Mouse (Mus musculus) hindbrain, embryonic 10.5 days (tissue): Measurements from ENCODE around the gene Clca3a1. TPM values are rescaled to one million over a fixed set of nuclear protein-coding genes. Genes with fewer than 3 reads are reported as not detected.
A peak's percentile ranks its signal among the peaks of the same experiment; 100 is the strongest.

Experiments used
- DNase-seq: peaks from one replicate; pipeline ENCODE4 v3.0.0-alpha.2; 2017; ENCODE audit warnings: low spot score
- H3K27ac ChIP-seq: fragments of 300-500 bp; sonication (generic); 2 replicates; pipeline ENCODE4 v1.5.1; 2016; ENCODE audit warnings: mild to moderate bottlenecking, moderate library complexity
- H3K27me3 ChIP-seq: fragments of 300-500 bp; sonication (generic); 2 replicates; pipeline ENCODE4 v1.6.1; 2016; ENCODE audit warnings: mild to moderate bottlenecking; ENCODE audit not compliant: poor library complexity, insufficient read depth, severe bottlenecking
- H3K36me3 ChIP-seq: fragments of 300-500 bp; sonication (generic); 2 replicates; pipeline ENCODE4 v1.6.1; 2016; ENCODE audit warnings: mild to moderate bottlenecking, moderate library complexity
- H3K4me1 ChIP-seq: fragments of 300-500 bp; sonication (generic); replicated peaks from 2 replicates; pipeline ENCODE4 v1.6.1; 2016; ENCODE audit warnings: mild to moderate bottlenecking
- H3K4me3 ChIP-seq: fragments of 300-500 bp; sonication (generic); 2 replicates; pipeline ENCODE4 v1.5.1; 2016; ENCODE audit warnings: mild to moderate bottlenecking, moderate library complexity
- H3K9me3 ChIP-seq: fragments of 300-500 bp; sonication (generic); 2 replicates; pipeline ENCODE4 v1.6.1; 2016; ENCODE audit warnings: mild to moderate bottlenecking, moderate library complexity
- WGBS: fragments of 180-500 bp; shearing (Covaris S2); methylation state at CpG from one replicate; pipeline ENCODE4 v1.1.7; 2016; 5-methylcytosine and 5-hydroxymethylcytosine counted together
- polyA plus RNA-seq: library from polyadenylated mRNA; unstranded; fragments of >200 nt; fragmentation: Nextera tagmentation; extraction: Ambion mirVana; gene quantifications from 2 replicates; pipeline ENCODE4 v1.2.1, GENCODE M21; 2016

The Clca3a1 gene
- polyA plus RNA-seq, 1 experiment from 2014 or later, result not detected

DNA sequence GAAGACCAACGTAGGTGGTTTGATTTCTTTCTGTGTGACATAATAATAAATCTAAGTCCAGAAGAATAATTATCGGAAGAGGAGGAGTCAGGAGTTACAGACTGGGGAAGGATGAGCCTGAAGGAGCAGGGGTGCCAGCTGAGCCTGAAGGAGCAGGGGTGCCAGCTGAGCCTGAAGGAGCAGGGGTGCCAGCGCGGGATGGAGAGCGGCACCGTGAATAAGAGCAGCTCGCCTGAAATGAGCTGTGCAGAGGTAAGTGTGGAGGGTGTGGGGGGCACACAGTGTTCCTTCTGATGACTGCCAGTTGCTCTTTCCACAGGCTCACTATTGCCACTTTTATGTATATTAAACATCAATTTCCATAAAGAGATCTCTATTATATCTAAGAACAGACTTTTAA is 45.7 kb downstream of the Clca3a1 start:
- Histone ChIP-seq H3K4me1 (peaks cover 26% of the 10 kb centered on the region), H3K4me3 (no peak overlapping the region), H3K27me3 (no peaks in the 10 kb centered on the region), H3K27ac (no peak overlapping the region), H3K36me3 (peaks cover 33% of the 10 kb centered on the region), H3K9me3 (no peaks in the 10 kb centered on the region)
- no peak for DNase-seq
- 88% methylated on average over 7 of the region's 7 CpGs for WGBS

DNA sequence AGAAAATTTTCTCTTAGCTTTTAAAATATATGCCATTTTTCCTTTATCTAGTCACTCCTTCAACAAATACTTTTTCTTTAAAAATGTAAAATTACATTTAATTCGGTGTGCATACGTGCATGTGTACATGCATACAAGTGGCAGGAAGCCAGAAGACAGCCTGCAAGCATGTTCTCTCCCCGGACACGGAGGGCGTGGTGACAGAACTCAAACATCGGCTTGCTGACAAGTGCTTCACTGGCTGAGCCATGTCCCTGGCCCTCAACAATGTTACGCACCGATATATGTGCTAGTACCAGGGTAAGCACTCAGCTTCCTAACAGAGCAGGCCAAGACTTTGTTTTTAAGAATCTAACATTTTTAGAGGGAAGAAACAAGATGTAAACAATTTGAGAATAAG is 46.2 kb downstream of the Clca3a1 start:
- Histone ChIP-seq H3K4me3 (no peak overlapping the region), H3K27ac (no peak overlapping the region), H3K27me3 (no peaks in the 10 kb centered on the region), H3K4me1 (peaks cover 26% of the 10 kb centered on the region), H3K36me3 (peaks cover 37% of the 10 kb centered on the region), H3K9me3 (no peaks in the 10 kb centered on the region)
- 93% methylated on average over 8 of the region's 8 CpGs for WGBS
- no peak for DNase-seq

DNA sequence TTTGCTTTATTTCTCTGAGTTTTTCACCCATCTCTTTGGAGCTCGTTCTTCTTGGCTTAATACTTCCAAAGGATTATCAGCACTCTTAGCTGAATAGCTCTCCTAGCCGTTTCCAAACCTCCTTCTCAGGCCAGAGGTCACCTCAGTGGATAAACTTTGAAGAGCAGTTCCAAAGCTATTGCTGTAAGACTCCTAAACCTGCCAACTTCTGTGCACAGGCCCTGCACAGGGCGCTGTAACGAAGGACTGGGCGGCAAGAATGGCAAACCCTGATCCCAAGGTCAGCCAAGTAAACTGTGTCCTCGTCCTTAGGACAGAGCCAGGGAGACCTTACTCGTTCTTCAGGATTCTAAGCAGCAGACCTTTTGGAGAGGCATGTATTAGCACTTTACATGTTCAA is 46.7 kb downstream of the Clca3a1 start:
- H3K36me3 ChIP-seq, result peaks cover 40% of the 10 kb centered on the region
- WGBS, result 82% methylated on average over 7 of the region's 7 CpGs
- no peak overlapping the region for H3K4me3 ChIP-seq
- no peak for DNase-seq
- H3K27ac ChIP-seq, result no peak overlapping the region
- no peaks in the 10 kb centered on the region for H3K27me3 ChIP-seq
- no peaks in the 10 kb centered on the region for H3K9me3 ChIP-seq
- peaks cover 23% of the 10 kb centered on the region for H3K4me1 ChIP-seq

DNA sequence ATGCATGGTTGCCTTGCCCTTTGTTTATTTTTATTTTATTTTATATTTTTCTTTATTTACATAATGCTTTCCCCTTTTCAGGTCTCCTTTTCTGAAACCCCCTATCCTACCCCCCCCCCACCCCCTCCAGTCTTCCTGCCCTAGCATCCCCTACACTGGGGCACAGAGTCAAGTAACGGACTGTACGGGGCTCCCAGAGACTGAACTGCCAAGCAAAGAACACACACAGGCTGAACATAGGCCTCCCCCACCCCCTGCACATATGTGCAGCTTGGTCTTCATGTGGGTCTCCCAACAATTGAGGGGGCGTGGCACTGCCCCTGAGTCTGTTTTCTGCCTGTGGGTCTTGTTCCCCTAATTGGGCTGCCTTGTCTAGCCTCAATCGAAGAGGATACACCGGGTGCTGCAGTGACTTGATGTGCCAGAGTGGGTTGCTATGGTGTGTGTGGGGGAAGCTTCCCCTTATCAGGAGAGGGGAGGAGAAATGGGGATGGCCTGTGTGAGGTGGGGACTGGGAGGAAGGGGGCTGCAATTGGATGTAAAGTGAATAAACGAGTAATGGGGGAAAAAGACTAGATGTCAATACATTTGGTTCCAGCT is 49.1 kb downstream of the Clca3a1 start:
- H3K27ac ChIP-seq, result no peak overlapping the region
- H3K4me1 ChIP-seq, result 0 out of 2 replicates have a peak, but pooled peaks cover 5% of the 10 kb centered on the region
- no peak for DNase-seq
- H3K27me3 ChIP-seq, result no peaks in the 10 kb centered on the region
- H3K36me3 ChIP-seq, result peaks cover 59% of the 10 kb centered on the region
- no peaks in the 10 kb centered on the region for H3K9me3 ChIP-seq
- no peak overlapping the region for H3K4me3 ChIP-seq
- WGBS, result 82% methylated on average over 6 of the region's 6 CpGs

DNA sequence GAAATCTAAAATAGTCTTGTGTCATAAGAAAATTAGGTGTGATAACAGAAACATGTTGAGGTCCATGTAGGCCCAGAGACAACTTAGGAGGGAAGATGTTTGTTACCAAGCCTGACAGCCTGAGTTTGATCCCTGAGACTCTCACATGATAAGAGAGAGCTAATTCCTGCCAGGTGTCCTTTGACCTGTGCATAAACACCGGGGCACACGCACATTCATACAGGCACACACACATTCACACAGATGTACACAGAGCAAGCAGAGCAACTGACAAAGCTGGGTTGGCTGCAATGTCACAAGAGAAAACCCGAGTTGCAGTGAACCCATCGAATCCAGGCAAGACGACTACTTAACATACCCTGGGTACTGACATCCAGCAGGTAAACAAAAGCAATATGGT is 52.2 kb downstream of the Clca3a1 start:
- no peaks in the 10 kb centered on the region for H3K4me1 ChIP-seq
- H3K9me3 ChIP-seq, result no peaks in the 10 kb centered on the region
- WGBS, result 91% methylated on average over 5 of the region's 5 CpGs
- H3K36me3 ChIP-seq, result peaks cover 80% of the 10 kb centered on the region
- H3K27ac ChIP-seq, result no peak overlapping the region
- no peak overlapping the region for H3K4me3 ChIP-seq
- H3K27me3 ChIP-seq, result no peaks in the 10 kb centered on the region
- DNase-seq, result no peak

DNA sequence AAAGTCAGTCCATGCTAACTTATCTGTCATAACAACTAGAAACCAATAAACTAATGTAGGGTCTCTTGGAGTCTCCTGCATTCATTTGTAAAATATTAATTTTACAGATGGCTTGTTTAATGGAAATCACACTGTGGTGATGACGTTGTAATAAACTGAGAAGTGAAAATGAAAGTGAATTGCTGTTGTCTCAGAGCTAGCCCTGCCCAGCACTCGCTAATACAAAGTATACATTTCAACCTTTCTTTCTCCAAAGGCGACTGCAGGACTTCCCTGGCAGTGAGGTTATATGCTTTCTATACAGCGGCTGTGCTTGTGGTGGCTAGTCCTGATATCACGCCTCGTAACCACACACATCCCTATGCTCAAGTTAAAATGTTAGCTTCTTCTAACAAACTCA is 56.8 kb downstream of the Clca3a1 start:
- no peaks in the 10 kb centered on the region for H3K4me1 ChIP-seq
- WGBS, result 92% methylated on average over 6 of the region's 6 CpGs
- H3K9me3 ChIP-seq, result no peaks in the 10 kb centered on the region
- H3K4me3 ChIP-seq, result no peak overlapping the region
- H3K27ac ChIP-seq, result no peak overlapping the region
- no peak for DNase-seq
- H3K36me3 ChIP-seq, result peaks cover 79% of the 10 kb centered on the region
- no peaks in the 10 kb centered on the region for H3K27me3 ChIP-seq

DNA sequence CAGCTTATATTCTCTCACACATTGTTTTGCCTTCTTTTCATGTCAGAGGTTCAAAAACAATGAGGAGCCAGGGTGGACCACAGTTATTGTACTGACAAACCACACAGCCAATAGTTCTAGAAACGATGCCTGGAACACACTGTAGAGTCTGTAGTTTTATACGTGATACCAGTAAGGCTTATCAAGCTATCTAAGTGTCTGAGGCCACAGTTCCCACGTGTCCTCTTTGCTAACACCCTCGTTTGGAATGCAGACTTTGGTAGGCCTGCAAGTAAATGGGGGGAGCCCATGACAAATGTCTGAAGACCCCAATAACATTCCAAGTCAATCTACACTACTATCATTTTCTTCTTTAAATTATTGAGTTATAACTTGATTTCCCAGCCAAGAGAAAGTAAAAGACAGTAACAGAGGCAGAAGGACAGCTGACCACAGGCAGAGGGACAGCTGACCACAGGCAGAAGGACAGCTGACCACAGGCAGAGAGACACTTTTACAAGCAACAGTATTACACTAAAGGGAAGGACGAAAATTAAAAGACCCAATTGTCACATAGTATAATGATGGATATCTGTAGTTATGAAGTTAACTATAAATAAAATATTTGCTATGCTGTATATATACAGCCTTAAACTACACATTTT is 61.9 kb downstream of the Clca3a1 start:
- no peak for DNase-seq
- no peaks in the 10 kb centered on the region for H3K9me3 ChIP-seq
- WGBS, result 91% methylated on average over 5 of the region's 5 CpGs
- no peaks in the 10 kb centered on the region for H3K4me1 ChIP-seq
- H3K27me3 ChIP-seq, result no peaks in the 10 kb centered on the region
- no peak overlapping the region for H3K4me3 ChIP-seq
- peaks cover 87% of the 10 kb centered on the region for H3K36me3 ChIP-seq
- H3K27ac ChIP-seq, result no peak overlapping the region

DNA sequence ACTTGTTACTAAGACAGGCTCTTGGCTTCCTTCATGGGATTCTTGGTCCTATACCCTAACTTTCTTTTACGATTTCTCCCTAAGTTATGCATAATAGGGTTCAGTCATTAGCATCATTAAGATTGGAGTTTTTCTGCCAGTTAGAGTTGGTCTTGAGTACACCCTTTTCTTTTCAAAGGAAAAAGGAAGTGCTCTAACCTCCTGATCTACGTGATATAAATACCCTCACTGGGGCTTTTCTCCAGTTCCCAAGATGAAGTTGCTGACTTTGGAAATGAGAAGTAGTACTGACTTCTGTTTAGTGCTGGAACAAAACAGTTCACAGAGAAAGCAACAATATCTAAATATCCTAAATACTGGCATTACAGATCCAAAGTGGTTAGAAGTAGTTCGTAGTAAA is 62.8 kb downstream of the Clca3a1 start:
- Histone ChIP-seq H3K36me3 (peaks cover 87% of the 10 kb centered on the region), H3K4me3 (no peak overlapping the region), H3K27ac (no peak overlapping the region), H3K4me1 (no peaks in the 10 kb centered on the region), H3K27me3 (no peaks in the 10 kb centered on the region), H3K9me3 (no peaks in the 10 kb centered on the region)
- DNase-seq, result no peak
- WGBS, result 98% methylated on average over 3 of the region's 3 CpGs

DNA sequence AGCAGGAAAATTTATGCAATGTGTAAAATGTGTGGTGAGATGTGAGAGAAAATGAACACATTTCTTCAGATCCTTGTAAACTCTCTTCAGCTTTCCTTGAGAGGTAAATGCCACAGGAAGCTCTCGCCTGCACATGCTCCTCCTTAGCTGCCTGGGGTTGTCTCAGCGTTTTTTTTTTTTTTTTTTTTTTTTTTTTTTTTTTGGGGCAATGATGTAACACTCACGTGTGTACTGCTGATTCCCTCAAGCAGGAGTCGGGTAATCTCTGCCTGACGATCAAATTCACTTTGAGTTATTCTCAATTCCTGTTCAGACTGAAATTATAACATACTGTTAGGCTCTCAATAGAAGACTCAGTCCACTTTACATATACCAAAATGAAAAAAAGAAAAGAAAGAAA is 63.6 kb downstream of the Clca3a1 start:
- no peak for DNase-seq
- no peak overlapping the region for H3K27ac ChIP-seq

DNA sequence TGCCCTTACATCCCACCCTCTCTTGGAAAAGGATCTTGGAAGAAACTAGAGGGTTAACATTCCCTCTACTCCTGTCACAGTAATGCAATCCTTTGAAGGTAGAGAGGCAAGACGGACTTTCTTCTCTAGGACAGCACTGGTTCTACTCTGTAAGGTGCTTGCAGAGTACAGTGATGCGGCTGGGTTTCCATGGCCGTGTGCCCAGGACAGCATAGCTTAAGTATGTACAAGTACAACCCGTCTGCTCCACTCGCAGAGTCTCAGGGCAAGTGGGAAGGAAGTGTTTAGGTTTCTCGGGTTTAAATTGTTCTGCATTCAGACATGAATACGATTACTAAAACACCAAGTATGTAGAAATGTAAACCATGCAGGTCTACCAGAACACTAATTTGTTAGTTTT is 65.8 kb downstream of the Clca3a1 start:
- Histone ChIP-seq H3K4me3 (no peak overlapping the region), H3K27ac (no peak overlapping the region), H3K36me3 (peaks cover 86% of the 10 kb centered on the region), H3K9me3 (no peaks in the 10 kb centered on the region), H3K27me3 (no peaks in the 10 kb centered on the region), H3K4me1 (no peaks in the 10 kb centered on the region)
- DNase-seq, result no peak
- WGBS, result 91% methylated on average over 7 of the region's 7 CpGs

More for the DNA sequence above, 63.6 kb downstream of the Clca3a1 start:
- Histone ChIP-seq H3K9me3 (no peaks in the 10 kb centered on the region), H3K4me3 (no peak overlapping the region), H3K27me3 (no peaks in the 10 kb centered on the region), H3K36me3 (peaks cover 84% of the 10 kb centered on the region), H3K4me1 (no peaks in the 10 kb centered on the region)
- WGBS, result 86% methylated on average over 5 of the region's 5 CpGs

DNA sequence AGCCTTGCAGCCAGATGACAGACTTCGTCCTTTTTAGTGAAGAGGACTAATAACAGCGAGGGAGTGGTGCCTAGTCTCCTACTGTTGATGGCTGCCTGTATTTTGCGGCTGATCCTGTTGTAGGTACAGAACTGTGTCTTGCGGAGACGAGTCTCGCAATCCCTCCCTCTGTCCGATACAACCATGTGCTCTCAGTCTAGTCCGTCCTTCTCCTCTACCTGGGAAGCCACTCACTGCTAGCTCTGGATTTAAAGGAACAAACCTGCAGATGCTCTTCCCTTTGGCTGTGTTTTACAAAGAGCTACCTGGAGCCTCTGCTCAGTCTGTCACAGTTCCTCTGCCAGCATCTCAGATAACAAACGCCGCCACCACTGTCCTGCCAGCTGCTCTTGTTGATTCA is 66.7 kb downstream of the Clca3a1 start:
- Histone ChIP-seq H3K27me3 (no peaks in the 10 kb centered on the region), H3K4me3 (no peak overlapping the region), H3K9me3 (no peaks in the 10 kb centered on the region), H3K27ac (no peak overlapping the region), H3K36me3 (peaks cover 79% of the 10 kb centered on the region), H3K4me1 (peaks cover 6% of the 10 kb centered on the region)
- DNase-seq, result no peak
- WGBS, result 95% methylated on average over 10 of the region's 10 CpGs

DNA sequence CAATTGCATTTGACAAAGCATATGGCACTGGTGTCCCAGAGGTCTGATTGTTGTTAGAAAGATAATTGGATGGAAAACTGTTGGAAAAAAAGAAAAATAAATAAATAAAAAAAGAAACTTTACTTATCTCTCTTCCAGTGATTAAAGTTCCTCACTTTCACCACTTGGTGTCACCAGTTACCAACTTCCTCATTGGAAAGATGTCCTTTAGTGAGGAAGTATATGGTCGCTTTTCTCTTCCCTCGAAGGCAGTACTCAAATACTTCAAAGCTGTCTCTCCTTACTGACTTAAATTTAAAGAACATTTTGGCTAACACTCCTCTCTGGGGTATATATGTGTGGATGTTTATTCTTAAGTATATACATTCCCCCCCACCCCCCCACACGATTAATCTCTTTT is 68.7 kb downstream of the Clca3a1 start:
- no peak overlapping the region for H3K4me3 ChIP-seq
- WGBS, result 74% methylated on average over 3 of the region's 3 CpGs
- H3K9me3 ChIP-seq, result no peaks in the 10 kb centered on the region
- H3K4me1 ChIP-seq, result peaks cover 6% of the 10 kb centered on the region
- peaks cover 64% of the 10 kb centered on the region for H3K36me3 ChIP-seq
- no peaks in the 10 kb centered on the region for H3K27me3 ChIP-seq
- H3K27ac ChIP-seq, result no peak overlapping the region
- DNase-seq, result no peak

DNA sequence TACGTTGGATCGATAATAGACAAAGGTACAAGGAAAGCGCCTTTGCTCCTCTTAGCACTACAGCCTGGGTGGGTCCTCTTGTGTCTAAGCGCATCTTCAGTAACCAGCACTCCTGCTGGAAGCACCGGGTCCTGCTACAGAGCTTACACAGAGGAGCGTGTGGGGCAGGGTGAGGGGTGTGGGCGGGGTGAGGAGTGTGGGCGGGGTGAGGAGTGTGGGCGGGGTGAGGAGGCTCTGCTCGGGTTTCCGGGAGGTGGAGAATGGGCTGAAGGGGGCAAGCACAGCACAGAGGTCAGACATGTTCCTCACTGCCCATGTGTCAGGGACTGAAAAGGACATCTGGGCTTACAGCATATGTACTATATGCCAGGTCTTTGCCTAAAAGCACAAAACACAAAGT is 71.5 kb downstream of the Clca3a1 start:
- WGBS, result 11% methylated on average over 11 of the region's 11 CpGs

DNA sequence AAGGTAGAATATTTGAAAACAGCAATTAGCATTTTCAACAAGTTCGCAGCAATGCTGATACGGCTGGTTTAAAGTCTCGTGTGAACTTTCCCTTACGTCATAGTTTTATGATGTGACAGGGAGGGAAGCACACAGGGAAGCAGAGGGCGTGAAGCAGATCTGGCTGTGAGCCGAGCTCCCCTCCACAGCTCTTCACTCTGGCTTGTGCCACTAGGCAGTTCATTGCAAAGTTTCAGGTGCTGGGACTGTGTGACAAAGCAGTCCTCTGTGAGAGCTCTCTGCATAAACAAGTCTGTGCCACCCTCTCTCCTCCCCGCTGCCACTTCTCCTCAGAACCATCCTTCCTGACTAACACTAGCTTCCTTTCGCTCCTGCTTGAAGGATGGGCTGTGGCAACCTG is 72.5 kb downstream of the Clca3a1 start:
- 88% methylated on average over 8 of the region's 8 CpGs for WGBS
- H3K4me3 ChIP-seq, result no peak overlapping the region
- no peaks in the 10 kb centered on the region for H3K27me3 ChIP-seq
- peaks cover 6% of the 10 kb centered on the region for H3K4me1 ChIP-seq
- no peak for DNase-seq
- H3K27ac ChIP-seq, result no peak overlapping the region
- no peaks in the 10 kb centered on the region for H3K9me3 ChIP-seq
- H3K36me3 ChIP-seq, result peaks cover 32% of the 10 kb centered on the region

More for the DNA sequence above, 71.5 kb downstream of the Clca3a1 start:
- Histone ChIP-seq H3K27me3 (no peaks in the 10 kb centered on the region), H3K27ac (no peak overlapping the region), H3K9me3 (no peaks in the 10 kb centered on the region), H3K36me3 (peaks cover 41% of the 10 kb centered on the region), H3K4me1 (peaks cover 6% of the 10 kb centered on the region), H3K4me3 (no peak overlapping the region)
- peak; percentile 82 for DNase-seq
